Mouse (Mus musculus): Measurements from ENCODE around the gene Slc22a23.

- TF ChIP-seq CTCF (IDR thresholded peaks at IDR 0.05; ENCODE audit: borderline replicate concordance, insufficient read depth, low read depth, low read length) (no peak), POLR2A (IDR thresholded peaks at IDR 0.05; ENCODE audit: borderline replicate concordance, insufficient read depth, low read length) (no peak)
Observed at GRCm38 (mm10) chr13:34212735-34213212, 132.2 kb downstream of the Slc22a23 start.

Data from cerebellum, adult 2 months (tissue).